Mouse (Mus musculus) embryo, embryonic 10 days (tissue): Measurements from ENCODE around the gene Abo.

ENCODE experiments used
- DNase-seq: peaks from one replicate; pipeline ENCODE4 v3.0.0-alpha.2; 2015; ENCODE audit warnings: low spot score

Abo gene

GRCm38 (mm10) chr2:26862856-26863255, 1.9 kb downstream of the Abo start:
- DNase-seq: no peak

- DNase-seq: peak; percentile 29
Observed at GRCm38 (mm10) chr2:26847706-26848105, 17.1 kb downstream of the Abo start.

GRCm38 (mm10) chr2:26832478-26832877, 32.3 kb downstream of the Abo start:
- no peak for DNase-seq

DNA sequence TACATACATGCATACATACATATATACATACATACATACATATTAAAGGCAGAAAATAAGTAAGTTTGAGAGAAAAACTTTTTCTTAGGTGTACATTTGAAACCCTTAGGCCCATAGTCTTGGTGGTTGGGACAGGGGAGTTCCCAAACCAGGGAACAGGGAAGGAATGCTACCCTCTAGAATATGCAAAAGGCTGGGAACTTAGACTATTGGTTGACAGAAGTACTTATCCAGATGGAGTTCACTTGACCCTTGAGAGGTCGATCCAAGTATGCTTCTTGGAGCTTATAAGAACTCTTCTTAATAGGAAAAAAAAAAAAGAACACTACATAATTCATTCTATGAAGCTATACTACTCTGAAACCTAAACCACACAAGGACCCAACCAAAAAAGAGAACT, 36.7 kb downstream of the Abo start:
- DNase-seq: no peak

- DNase-seq: no peak
Observed at GRCm38 (mm10) chr2:26827261-26827975, 37.4 kb downstream of the Abo start.
